Mouse (Mus musculus) thymus, adult 2 months (tissue): ENCODE measurements at regions not wholly inside any gene's neighbourhood (a gene's known extent, or its start where the extent isn't known, plus 50 kb on each side); places are given as distances from the start of the nearest gene placed in this dataset.

Experiments
- CTCF ChIP-seq: fragments of 200-500 bp; IDR thresholded peaks from 2 replicates; pipeline ENCODE4 v1.5.1; 2012; ENCODE audit warnings: mild to moderate bottlenecking, control low read depth, low read length, moderate library complexity, borderline replicate concordance; ENCODE audit not compliant: control insufficient read depth, poor library complexity, insufficient read depth; ENCODE audit errors: extremely low read depth
- POLR2A ChIP-seq: fragments of 200-500 bp; IDR thresholded peaks from 2 replicates; pipeline ENCODE4 v1.6.1; 2012; ENCODE audit warnings: mild to moderate bottlenecking, low read length, control low read depth, moderate library complexity; ENCODE audit not compliant: control insufficient read depth, poor library complexity, insufficient read depth; ENCODE audit errors: extremely low read depth

GRCm38 (mm10) chr1:77823801-77824687, 309.2 kb upstream of the Epha4 start:
- TF ChIP-seq CTCF, result no peak
- TF ChIP-seq POLR2A, result no peak
